Comparison of ENCODE assay signal across 22 mouse cellular contexts in the genomic region with DNA sequence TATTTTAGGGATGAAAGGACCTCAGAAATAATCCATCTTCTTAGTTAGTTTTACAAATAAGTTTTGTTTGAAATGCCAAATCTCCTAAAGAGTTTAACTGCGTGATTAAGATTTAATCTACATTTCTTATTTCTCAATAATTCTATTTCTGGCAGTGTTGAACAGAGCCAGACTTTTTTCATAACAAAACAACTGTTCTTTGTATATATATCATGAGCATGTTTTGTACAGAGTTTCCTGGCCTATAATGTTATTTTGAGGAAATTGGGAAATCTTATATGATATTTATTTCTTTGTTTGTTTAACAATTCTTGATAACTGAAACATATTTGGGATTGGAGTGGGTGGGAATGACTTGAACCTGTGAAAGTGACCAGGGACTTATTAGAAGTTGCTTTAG. TPM values are rescaled to one million over a fixed set of nuclear protein-coding genes. Genes with fewer than 3 reads are reported as not detected.
A peak's percentile ranks its signal among the peaks of the same experiment; 100 is the strongest.
DNase-seq lines count a peak whose midpoint lies in the region; ATAC-seq and TF ChIP-seq lines count a peak whose summit lies in the region.
"Had no signal": no experiment of that assay in that cellular context is flagged by ENCODE, and none has a peak within 500 bp of the region (broad histone marks: within the 10 kb centered on the region; RNA-seq: fewer than 3 reads in every experiment).

No protein-coding gene starts in this region.

- H3K4me3 ChIP-seq in lung, embryonic 14.5 days (ENCODE audit: low read depth, low read length), result no peak overlapping the region
- no peak overlapping the region for H3K4me3 ChIP-seq in lung, adult 2 months (replicated peaks; ENCODE audit: extremely low read depth, low read depth, low read length)
- no peak overlapping the region for H3K4me3 ChIP-seq in lung, embryonic 16.5 days (ENCODE audit: low read length)
- H3K4me3 ChIP-seq in midbrain, embryonic 11.5 days (ENCODE audit: low read depth, low read length), result no peak overlapping the region
- H3K4me3 ChIP-seq in midbrain, embryonic 15.5 days, result no peak overlapping the region
- H3K4me3 ChIP-seq: embryonic facial prominence, embryonic 13.5 days; embryonic facial prominence, embryonic 15.5 days; erythroblast, embryonic 14.5 days; forebrain, embryonic 10.5 days; forebrain, embryonic 12.5 days had no signal

- peaks cover 10% of the 10 kb centered on the region for H3K4me1 ChIP-seq in lung, embryonic 14.5 days (ENCODE audit: insufficient read depth)
- no peaks in the 10 kb centered on the region for H3K4me1 ChIP-seq in lung, adult 2 months (ENCODE audit: control insufficient read depth, insufficient read depth, low read length)
- peaks cover 2% of the 10 kb centered on the region; the same call in 1 of the 2 replicates for H3K4me1 ChIP-seq in lung, embryonic 16.5 days (replicated peaks; ENCODE audit: control insufficient read depth, insufficient read depth, low read length)
- no peaks in the 10 kb centered on the region for H3K4me1 ChIP-seq in midbrain, embryonic 11.5 days (ENCODE audit: control insufficient read depth, insufficient read depth, low read length)
- no peaks in the 10 kb centered on the region for H3K4me1 ChIP-seq in midbrain, embryonic 15.5 days
- H3K4me1 ChIP-seq: embryonic facial prominence, embryonic 15.5 days; forebrain, embryonic 10.5 days; forebrain, embryonic 12.5 days had no signal

- no peak for ATAC-seq in lung, embryonic 14.5 days (ENCODE audit: insufficient read depth)
- peak; percentile 84 for ATAC-seq in lung, embryonic 16.5 days (ENCODE audit: low read depth)
- no peak for ATAC-seq in midbrain, embryonic 11.5 days (ENCODE audit: low FRiP score)
- no peak for ATAC-seq in midbrain, embryonic 15.5 days (replicated peaks)
- ATAC-seq: forebrain, embryonic 14.5 days had no signal

- no peaks in the 10 kb centered on the region for H3K9me3 ChIP-seq in lung, embryonic 14.5 days (ENCODE audit: low read depth, low read length)
- H3K9me3 ChIP-seq in lung, embryonic 16.5 days (ENCODE audit: control insufficient read depth, low read length), result no peaks in the 10 kb centered on the region
- no peaks in the 10 kb centered on the region for H3K9me3 ChIP-seq in midbrain, embryonic 11.5 days (ENCODE audit: control insufficient read depth, low read length)
- no peaks in the 10 kb centered on the region for H3K9me3 ChIP-seq in midbrain, embryonic 15.5 days
- H3K9me3 ChIP-seq: embryonic facial prominence, embryonic 13.5 days; embryonic facial prominence, embryonic 15.5 days; forebrain, embryonic 10.5 days; forebrain, embryonic 12.5 days had no signal

- no peak for TF ChIP-seq CTCF in lung, embryonic 14.5 days (IDR thresholded peaks at IDR 0.05; ENCODE audit: low read depth)
- TF ChIP-seq CTCF in lung, adult 2 months (IDR thresholded peaks at IDR 0.05; ENCODE audit: insufficient read depth, low read length), result no peak

- TF ChIP-seq POLR2A in lung, adult 2 months (IDR thresholded peaks at IDR 0.05; ENCODE audit: borderline replicate concordance, extremely low read depth, low read depth, low read length), result no peak

- H3K27ac ChIP-seq in lung, embryonic 14.5 days (ENCODE audit: low read depth), result no peak overlapping the region
- peak overlapping the region; percentile 71 for H3K27ac ChIP-seq in lung, embryonic 16.5 days (ENCODE audit: low read length)
- no peak overlapping the region for H3K27ac ChIP-seq in midbrain, embryonic 11.5 days (ENCODE audit: low read depth, low read length)
- H3K27ac ChIP-seq in midbrain, embryonic 15.5 days, result no peak overlapping the region
- H3K27ac ChIP-seq: embryonic facial prominence, embryonic 13.5 days; embryonic facial prominence, embryonic 15.5 days; forebrain, embryonic 10.5 days; forebrain, embryonic 12.5 days had no signal

- H3K36me3 ChIP-seq in lung, embryonic 14.5 days (ENCODE audit: insufficient read depth), result no peaks in the 10 kb centered on the region
- no peaks in the 10 kb centered on the region for H3K36me3 ChIP-seq in lung, embryonic 16.5 days (ENCODE audit: control insufficient read depth, insufficient read depth, low read length)
- H3K36me3 ChIP-seq in midbrain, embryonic 11.5 days (ENCODE audit: control insufficient read depth, insufficient read depth, low read length), result no peaks in the 10 kb centered on the region
- H3K36me3 ChIP-seq in midbrain, embryonic 15.5 days (replicated peaks), result no peaks in the 10 kb centered on the region
- H3K36me3 ChIP-seq: embryonic facial prominence, embryonic 13.5 days; embryonic facial prominence, embryonic 15.5 days; forebrain, embryonic 10.5 days; forebrain, embryonic 12.5 days had no signal

- DNase-seq in lung, embryonic 14.5 days, result peak; percentile 44
- no peak for DNase-seq in lung, adult 2 months
- no peak for DNase-seq in lung, postnatal 25 days (ENCODE audit: low spot score)
- peak; percentile 10 for DNase-seq in midbrain, embryonic 11.5 days (ENCODE audit: low spot score, missing footprints)
- DNase-seq: adrenal gland, adult 2 months; adrenal gland, postnatal 10 days; adrenal gland, postnatal 25 days; cerebellum, adult 11 months; cerebellum, adult 18-20 months; cerebellum, adult 8-10 months; cerebellum, adult 9-11 months; cerebellum, postnatal 14 days; cerebellum, postnatal 36 days; embryo, embryonic 11 days had no signal

- no peaks in the 10 kb centered on the region for H3K27me3 ChIP-seq in lung, embryonic 14.5 days (ENCODE audit: insufficient read depth, low read length)
- no peaks in the 10 kb centered on the region for H3K27me3 ChIP-seq in lung, embryonic 16.5 days (ENCODE audit: control insufficient read depth, insufficient read depth, low read depth, low read length)
- no peaks in the 10 kb centered on the region for H3K27me3 ChIP-seq in midbrain, embryonic 11.5 days (ENCODE audit: control insufficient read depth, insufficient read depth, low read length)
- no peaks in the 10 kb centered on the region for H3K27me3 ChIP-seq in midbrain, embryonic 15.5 days (replicated peaks)
- H3K27me3 ChIP-seq: embryonic facial prominence, embryonic 13.5 days; embryonic facial prominence, embryonic 15.5 days; forebrain, embryonic 12.5 days had no signal

- 60% methylated on average over 1 of the region's 1 CpGs for WGBS in lung, embryonic 14.5 days
- 72% methylated on average over 1 of the region's 1 CpGs for WGBS in lung, adult 2 months
- 26% methylated on average over 1 of the region's 1 CpGs for WGBS in lung, embryonic 16.5 days
- WGBS in midbrain, embryonic 11.5 days, result 92% methylated on average over 1 of the region's 1 CpGs
- WGBS in midbrain, embryonic 15.5 days, result 92% methylated on average over 1 of the region's 1 CpGs

- no peak overlapping the region for H3K9ac ChIP-seq in lung, embryonic 14.5 days
- H3K9ac ChIP-seq in lung, embryonic 16.5 days (ENCODE audit: low read length), result no peak overlapping the region
- H3K9ac ChIP-seq in midbrain, embryonic 11.5 days (ENCODE audit: low read length), result no peak overlapping the region
- H3K9ac ChIP-seq in midbrain, embryonic 15.5 days, result no peak overlapping the region
- H3K9ac ChIP-seq: embryonic facial prominence, embryonic 13.5 days; embryonic facial prominence, embryonic 15.5 days; forebrain, embryonic 12.5 days had no signal

- H3K4me2 ChIP-seq in lung, embryonic 14.5 days, result no peak overlapping the region
- no peak overlapping the region for H3K4me2 ChIP-seq in lung, embryonic 16.5 days (ENCODE audit: low read depth, low read length)
- no peak overlapping the region for H3K4me2 ChIP-seq in midbrain, embryonic 11.5 days
- H3K4me2 ChIP-seq in midbrain, embryonic 15.5 days, result no peak overlapping the region
- H3K4me2 ChIP-seq: embryonic facial prominence, embryonic 13.5 days; embryonic facial prominence, embryonic 15.5 days; forebrain, embryonic 12.5 days had no signal

RNA-seq across cellular contexts. Expression of a gene that starts 47.4 kb away (rescaled TPM):
- polyA plus RNA-seq in lung, embryonic 14.5 days (2014; fragmentation: Nextera tagmentation; extraction: Ambion mirVana), result 44.0 and 48.7 TPM in 2 replicates
- polyA plus RNA-seq in lung, adult 2 months (2012; rRNA removed), result 6.3 and 9.9 TPM in 2 replicates
- 39.3 and 40.5 TPM in 2 replicates for polyA plus RNA-seq in lung, embryonic 16.5 days (2015; fragmentation: Nextera tagmentation; extraction: Ambion mirVana)
- polyA plus RNA-seq in midbrain, embryonic 11.5 days (2014; fragmentation: Nextera tagmentation; extraction: Ambion mirVana), result 36.6 and 38.6 TPM in 2 replicates
- 60.8 and 63.4 TPM in 2 replicates for polyA plus RNA-seq in midbrain, embryonic 15.5 days (2015; fragmentation: Nextera tagmentation; extraction: Ambion mirVana)

Comparison
In these comparisons a context has a peak if more than half of its experiments do, and no peak if none do; other contexts are left out.
1. DNase-seq: peak in lung, embryonic 14.5 days (single experiment) and midbrain, embryonic 11.5 days (single experiment); none in lung, adult 2 months (single experiment) and lung, postnatal 25 days (single experiment).